Mouse (Mus musculus): ENCODE data around the gene H2-M5. TPM values are rescaled to one million over a fixed set of nuclear protein-coding genes. Genes with fewer than 3 reads are reported as not detected.

The H2-M5 gene
- polyA plus RNA-seq, 1 experiment from 2014 or later: 0.57 TPM

DNA sequence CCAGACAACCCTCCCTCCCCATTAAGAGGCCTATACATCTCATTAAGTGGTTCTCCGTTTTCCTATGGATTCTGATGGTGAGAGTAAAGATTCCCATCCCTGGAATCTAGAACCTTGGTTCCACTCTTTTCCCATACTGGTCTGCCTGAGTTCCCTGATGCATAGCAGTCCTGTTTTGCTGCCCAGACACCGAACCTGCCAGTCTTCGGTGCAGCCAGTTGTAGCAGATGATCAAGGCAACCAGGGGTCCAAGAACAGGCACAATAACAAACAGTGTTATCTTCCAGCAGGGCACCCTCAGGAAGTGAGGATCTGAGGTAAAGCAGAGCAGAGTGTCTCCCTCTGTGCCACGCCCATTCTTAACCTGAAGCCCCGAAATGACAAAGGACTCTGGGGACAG is 22.8 kb upstream of the H2-M5 start:
- Histone ChIP-seq H3K9ac (replicated peaks; ENCODE audit: low read length) (no peak overlapping the region), H3K36me3 (ENCODE audit: insufficient read depth, low read length) (peaks cover 17% of the 10 kb centered on the region), H3K9me3 (ENCODE audit: low read length) (no peaks in the 10 kb centered on the region), H3K27ac (ENCODE audit: low read length) (no peak overlapping the region), H3K27me3 (ENCODE audit: insufficient read depth, low read length) (no peaks in the 10 kb centered on the region), H3K4me1 (ENCODE audit: insufficient read depth, low read length) (no peaks in the 10 kb centered on the region), H3K4me2 (replicated peaks; ENCODE audit: low read depth, low read length) (no peak overlapping the region), H3K4me3 (ENCODE audit: low read length) (no peak overlapping the region)
- ATAC-seq (ENCODE audit: low FRiP score, low TSS enrichment): no peak
- 72% methylated on average over 5 of the region's 5 CpGs for WGBS

DNA sequence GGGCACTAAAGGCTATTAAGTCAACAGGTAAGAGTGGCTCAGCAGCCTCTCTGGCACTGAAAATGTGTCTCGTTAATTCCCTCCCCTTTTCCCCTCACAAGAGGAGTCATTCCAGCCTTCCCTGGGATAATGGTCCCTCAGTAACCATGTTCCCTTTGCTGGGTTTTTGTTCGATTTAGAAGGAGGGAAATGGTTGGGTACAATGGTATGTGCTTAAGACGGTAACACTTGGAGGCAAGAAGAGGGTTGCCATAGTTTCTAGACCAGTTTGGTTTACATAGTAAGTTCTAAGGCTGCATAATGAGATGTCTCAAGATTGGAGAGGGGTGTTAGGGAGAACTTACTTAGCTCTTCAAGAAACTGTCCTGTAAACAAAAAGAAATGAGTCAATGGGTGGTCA is 22.4 kb upstream of the H2-M5 start:
- no peak overlapping the region for H3K27ac ChIP-seq (ENCODE audit: low read length)
- no peaks in the 10 kb centered on the region for H3K27me3 ChIP-seq (ENCODE audit: insufficient read depth, low read length)
- WGBS: 83% methylated on average over 3 of the region's 3 CpGs
- H3K4me3 ChIP-seq (ENCODE audit: low read length): no peak overlapping the region
- H3K4me2 ChIP-seq (replicated peaks; ENCODE audit: low read depth, low read length): no peak overlapping the region
- H3K4me1 ChIP-seq (ENCODE audit: insufficient read depth, low read length): no peaks in the 10 kb centered on the region
- no peaks in the 10 kb centered on the region for H3K9me3 ChIP-seq (ENCODE audit: low read length)
- peaks cover 19% of the 10 kb centered on the region for H3K36me3 ChIP-seq (ENCODE audit: insufficient read depth, low read length)
- no peak overlapping the region for H3K9ac ChIP-seq (replicated peaks; ENCODE audit: low read length)
- ATAC-seq (ENCODE audit: low FRiP score, low TSS enrichment): no peak

- Histone ChIP-seq H3K27ac (ENCODE audit: low read length) (no peak overlapping the region), H3K4me1 (ENCODE audit: insufficient read depth, low read length) (no peaks in the 10 kb centered on the region), H3K36me3 (ENCODE audit: insufficient read depth, low read length) (peaks cover 28% of the 10 kb centered on the region), H3K4me2 (replicated peaks; ENCODE audit: low read depth, low read length) (no peak overlapping the region), H3K9ac (replicated peaks; ENCODE audit: low read length) (no peak overlapping the region), H3K4me3 (ENCODE audit: low read length) (no peak overlapping the region), H3K27me3 (ENCODE audit: insufficient read depth, low read length) (no peaks in the 10 kb centered on the region), H3K9me3 (ENCODE audit: low read length) (no peaks in the 10 kb centered on the region)
- WGBS: 89% methylated on average over 17 of the region's 17 CpGs
- no peak for ATAC-seq (ENCODE audit: low FRiP score, low TSS enrichment)
Measured at GRCm38 (mm10) chr17:37009460-37010042, 20.2 kb upstream of the H2-M5 start.

DNA sequence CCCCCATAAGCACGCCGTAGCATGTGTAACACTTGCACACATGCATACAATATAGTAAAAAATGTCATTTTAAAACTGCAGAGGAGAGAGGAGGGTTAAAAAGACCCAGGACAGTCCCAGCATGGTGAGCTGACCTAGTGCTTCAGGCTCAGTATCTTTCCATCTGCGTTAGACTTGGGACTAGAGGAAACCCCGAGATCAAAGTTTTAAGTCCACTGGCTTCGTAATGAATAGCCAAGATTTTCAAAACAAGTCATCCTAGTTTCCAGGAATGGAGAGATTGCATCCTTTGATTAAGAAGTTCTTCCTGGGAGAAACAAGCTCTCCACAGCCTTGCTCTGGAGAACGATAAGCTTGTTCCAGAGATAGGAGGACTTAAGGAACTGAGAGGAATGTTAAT is 18.8 kb upstream of the H2-M5 start:
- no peak for ATAC-seq (ENCODE audit: low FRiP score, low TSS enrichment)
- Histone ChIP-seq H3K27ac (ENCODE audit: low read length) (no peak overlapping the region), H3K9me3 (ENCODE audit: low read length) (no peaks in the 10 kb centered on the region), H3K4me2 (replicated peaks; ENCODE audit: low read depth, low read length) (no peak overlapping the region), H3K36me3 (ENCODE audit: insufficient read depth, low read length) (peaks cover 28% of the 10 kb centered on the region), H3K9ac (replicated peaks; ENCODE audit: low read length) (no peak overlapping the region), H3K27me3 (ENCODE audit: insufficient read depth, low read length) (no peaks in the 10 kb centered on the region), H3K4me1 (ENCODE audit: insufficient read depth, low read length) (peaks cover 7% of the 10 kb centered on the region; the same call in 1 of the 2 replicates), H3K4me3 (ENCODE audit: low read length) (no peak overlapping the region)
- 87% methylated on average over 6 of the region's 6 CpGs for WGBS

DNA sequence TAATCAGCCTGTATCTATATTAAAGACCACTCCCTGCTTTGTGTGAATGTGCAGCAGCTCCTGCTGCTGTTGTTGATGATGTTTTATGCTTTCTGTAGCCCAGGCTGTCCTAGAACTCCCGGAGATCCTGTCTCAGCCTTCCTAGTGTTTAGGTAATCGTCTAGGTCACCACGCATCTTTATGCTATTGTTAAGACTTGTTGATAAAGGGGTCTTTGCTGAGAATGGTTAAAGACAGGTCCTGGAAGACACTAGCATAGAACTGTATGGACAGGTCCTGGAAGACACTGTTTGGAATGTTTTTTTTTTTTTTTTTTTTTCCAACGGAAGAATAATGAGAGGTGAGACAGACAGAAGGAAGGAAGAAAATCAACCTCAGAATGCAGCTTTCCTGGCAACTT is 14.0 kb upstream of the H2-M5 start:
- Histone ChIP-seq H3K9me3 (ENCODE audit: low read length) (no peaks in the 10 kb centered on the region), H3K4me1 (ENCODE audit: insufficient read depth, low read length) (peaks cover 9% of the 10 kb centered on the region; the same call in 1 of the 2 replicates), H3K4me2 (replicated peaks; ENCODE audit: low read depth, low read length) (peak overlapping the region; percentile 76), H3K36me3 (ENCODE audit: insufficient read depth, low read length) (peaks cover 11% of the 10 kb centered on the region), H3K27me3 (ENCODE audit: insufficient read depth, low read length) (no peaks in the 10 kb centered on the region), H3K4me3 (ENCODE audit: low read length) (peak overlapping the region; percentile 69), H3K9ac (replicated peaks; ENCODE audit: low read length) (peak overlapping the region; percentile 82), H3K27ac (ENCODE audit: low read length) (no peak overlapping the region)
- ATAC-seq (ENCODE audit: low FRiP score, low TSS enrichment): 0 out of 2 replicates have a peak, but pooled peaks have one; percentile 3
- WGBS: 35% methylated on average over 4 of the region's 4 CpGs

DNA sequence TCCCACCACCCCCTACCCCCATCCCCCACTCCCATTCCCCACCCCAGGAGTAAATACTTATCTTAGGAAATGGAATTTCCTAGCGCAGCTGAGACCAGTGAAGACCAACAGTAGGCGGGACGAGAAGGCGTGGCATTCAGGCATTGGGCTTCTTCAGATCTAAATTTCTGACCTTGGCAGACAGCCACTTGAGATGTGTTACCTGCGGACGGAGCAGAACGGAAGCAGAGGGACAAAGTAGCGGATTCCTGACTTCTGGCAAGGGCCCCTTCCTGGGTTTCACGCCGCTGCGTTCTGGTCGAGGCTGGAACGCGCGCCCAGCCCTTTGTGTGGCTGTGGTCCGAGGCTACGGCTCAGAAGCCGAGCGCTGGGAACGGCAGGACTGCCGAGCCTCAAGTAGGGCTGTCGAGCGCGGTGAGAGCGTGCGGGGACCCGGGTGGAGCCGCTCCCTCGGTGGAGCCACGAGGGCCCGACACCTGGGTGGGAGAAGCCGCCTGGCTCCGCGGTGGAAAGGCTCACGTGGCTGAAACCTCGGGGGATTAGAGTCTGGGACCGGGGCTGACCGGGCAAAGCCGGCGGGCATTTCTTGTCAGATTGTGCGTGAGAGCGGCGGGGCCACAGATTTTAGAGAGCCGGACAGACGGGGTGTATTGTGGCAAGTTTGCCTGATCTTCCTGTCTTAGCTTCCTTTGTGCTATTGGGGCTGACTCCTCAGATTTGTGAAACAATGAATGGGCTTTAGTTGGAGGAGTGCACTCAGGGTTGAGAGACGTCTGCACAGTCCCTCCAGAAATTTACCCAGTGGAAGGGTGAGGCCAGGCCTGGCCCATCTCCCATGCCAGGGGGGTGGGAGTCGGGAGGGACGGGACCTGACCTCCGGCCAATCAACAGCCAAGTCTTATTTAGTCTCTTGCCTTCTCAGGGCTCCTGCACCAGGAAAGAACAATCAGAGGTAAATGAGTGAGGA is 13.3 kb upstream of the H2-M5 start:
- Histone ChIP-seq H3K9ac (replicated peaks; ENCODE audit: low read length) (peak overlapping the region; percentile 82), H3K4me1 (ENCODE audit: insufficient read depth, low read length) (peaks cover 9% of the 10 kb centered on the region; the same call in 1 of the 2 replicates), H3K27me3 (ENCODE audit: insufficient read depth, low read length) (no peaks in the 10 kb centered on the region), H3K27ac (ENCODE audit: low read length) (peak overlapping the region; percentile 86), H3K4me3 (ENCODE audit: low read length) (peak overlapping the region; percentile 69), H3K4me2 (replicated peaks; ENCODE audit: low read depth, low read length) (peak overlapping the region; percentile 76), H3K9me3 (ENCODE audit: low read length) (no peaks in the 10 kb centered on the region), H3K36me3 (ENCODE audit: insufficient read depth, low read length) (peaks cover 11% of the 10 kb centered on the region; the same call in 1 of the 2 replicates)
- ATAC-seq (ENCODE audit: low FRiP score, low TSS enrichment): peak; percentile 91
- under 1% methylated on average over 49 of the region's 49 CpGs for WGBS

DNA sequence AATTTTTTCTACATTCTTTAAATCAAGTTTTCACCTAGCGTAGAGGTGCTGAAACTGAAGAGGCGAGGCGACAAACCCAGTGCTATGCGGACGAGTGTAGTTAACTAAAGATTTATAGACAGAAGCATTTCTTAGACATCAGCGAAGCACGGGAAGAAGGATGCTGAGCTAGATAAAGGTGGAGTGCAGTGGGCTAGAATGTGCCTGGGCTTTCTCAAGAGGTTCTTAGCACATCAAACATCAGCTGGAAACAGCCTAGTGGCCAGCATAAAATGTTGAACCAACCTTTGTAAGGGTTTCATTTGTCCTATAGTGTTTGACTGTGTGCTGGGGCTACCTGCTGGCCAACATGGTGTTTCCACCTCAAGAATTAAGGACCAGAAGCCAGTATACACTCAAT is 11.5 kb upstream of the H2-M5 start, which contains the start of gene Zfp57:
Gene Zfp57, plus strand, starts transcription at position 301 of the 400 bp plus-strand sequence.
- Histone ChIP-seq H3K4me3 (ENCODE audit: low read length) (no peak within 1 kb of the TSS), H3K4me2 (replicated peaks; ENCODE audit: low read depth, low read length) (peak within 1 kb of the TSS; percentile 76; the same call in 1 of the 2 replicates), H3K9ac (replicated peaks; ENCODE audit: low read length) (no peak within 1 kb of the TSS), H3K4me1 (ENCODE audit: insufficient read depth, low read length) (peaks cover 9% of the 10 kb centered on the region; the same call in 1 of the 2 replicates), H3K9me3 (ENCODE audit: low read length) (no peaks in the 10 kb centered on the region), H3K36me3 (ENCODE audit: insufficient read depth, low read length) (peaks cover 5% of the 10 kb centered on the region; the same call in 1 of the 2 replicates), H3K27ac (ENCODE audit: low read length) (no peak within 1 kb of the TSS), H3K27me3 (ENCODE audit: insufficient read depth, low read length) (no peaks in the 10 kb centered on the region)
- 88% methylated on average over 7 of the region's 7 CpGs for WGBS
- no peak for ATAC-seq (ENCODE audit: low FRiP score, low TSS enrichment)

- 72% methylated on average over 2 of the region's 2 CpGs for WGBS
- ATAC-seq (ENCODE audit: low FRiP score, low TSS enrichment): no peak
- no peaks in the 10 kb centered on the region for H3K27me3 ChIP-seq (ENCODE audit: insufficient read depth, low read length)
Measured at GRCm38 (mm10) chr17:36998477-36998876, 9.1 kb upstream of the H2-M5 start.

GRCm38 (mm10) chr17:36997033-36997735 is 7.8 kb upstream of the H2-M5 start:
- H3K9me3 ChIP-seq (ENCODE audit: low read length): no peaks in the 10 kb centered on the region
- 18% methylated on average over 7 of the region's 7 CpGs for WGBS
- H3K9ac ChIP-seq (replicated peaks; ENCODE audit: low read length): no peak overlapping the region
- no peak overlapping the region for H3K4me2 ChIP-seq (replicated peaks; ENCODE audit: low read depth, low read length)
- no peak overlapping the region for H3K4me3 ChIP-seq (ENCODE audit: low read length)
- ATAC-seq (ENCODE audit: low FRiP score, low TSS enrichment): peak; percentile 77; the same call in 1 of the 2 replicates
- H3K36me3 ChIP-seq (ENCODE audit: insufficient read depth, low read length): no peaks in the 10 kb centered on the region
- H3K27ac ChIP-seq (ENCODE audit: low read length): no peak overlapping the region
- no peaks in the 10 kb centered on the region for H3K4me1 ChIP-seq (ENCODE audit: insufficient read depth, low read length)
- H3K27me3 ChIP-seq (ENCODE audit: insufficient read depth, low read length): no peaks in the 10 kb centered on the region

More at GRCm38 (mm10) chr17:36998477-36998876, 9.1 kb upstream of the H2-M5 start:
- Histone ChIP-seq H3K9me3 (ENCODE audit: low read length) (no peaks in the 10 kb centered on the region), H3K9ac (replicated peaks; ENCODE audit: low read length) (no peak overlapping the region), H3K4me1 (ENCODE audit: insufficient read depth, low read length) (peaks cover 5% of the 10 kb centered on the region; the same call in 1 of the 2 replicates), H3K4me2 (replicated peaks; ENCODE audit: low read depth, low read length) (no peak overlapping the region), H3K27ac (ENCODE audit: low read length) (no peak overlapping the region), H3K36me3 (ENCODE audit: insufficient read depth, low read length) (no peaks in the 10 kb centered on the region), H3K4me3 (ENCODE audit: low read length) (no peak overlapping the region)

Measured in kidney, embryonic 16.5 days (tissue).